Mouse (Mus musculus) gastrocnemius, adult 2 months (tissue): Measurements from ENCODE around the gene Cadm4. TPM values are rescaled to one million over a fixed set of nuclear protein-coding genes. Genes with fewer than 3 reads are reported as not detected.

Experiments
- DNase-seq: peaks from one replicate; pipeline ENCODE4 v3.0.0; 2022
- H3K27ac ChIP-seq: fragments of 200-600 bp; 2 replicates; pipeline ENCODE4 v1.8.1; 2022; ENCODE audit warnings: mild to moderate bottlenecking
- H3K4me3 ChIP-seq: fragments of 200-600 bp; 2 replicates; pipeline ENCODE4 v1.8.1; 2022; ENCODE audit warnings: mild to moderate bottlenecking, moderate library complexity
- CTCF ChIP-seq: fragments of 200-600 bp; IDR thresholded peaks from 2 replicates; pipeline ENCODE4 v1.8.1; 2022; ENCODE audit warnings: antibody characterized with exemption, mild to moderate bottlenecking, moderate library complexity
- intact Hi-C: fragments of 180-260 bp; cut with DNase I; formaldehyde crosslinking; loops from one replicate; pipeline ENCODE4 v1.15.1; 2025
- total RNA-seq, 2 experiments: library from RNA; stranded (reverse); gene quantifications; 2 replicates each; pipeline ENCODE4 v1.2.3; 2021

Cadm4 gene
- total RNA-seq, 2 experiments from 2014 or later = 2.4 to 2.8 TPM

- DNase-seq = no peak
- TF ChIP-seq CTCF = no peak
- H3K4me3 ChIP-seq = no peak overlapping the region
- intact Hi-C loops = no loop called here
- peak overlapping the region; percentile 74 for H3K27ac ChIP-seq
Measured at GRCm38 (mm10) chr7:24455726-24456125, 26.1 kb upstream of the Cadm4 start.

- DNase-seq = no peak
- Histone ChIP-seq H3K4me3 (no peak overlapping the region), H3K27ac (peak overlapping the region; percentile 24; the same call in 1 of the 2 replicates)
- TF ChIP-seq CTCF = no peak
- intact Hi-C loops = no loop called here
Measured at GRCm38 (mm10) chr7:24457726-24458370, 24.0 kb upstream of the Cadm4 start.

GRCm38 (mm10) chr7:24459440-24459839, 22.4 kb upstream of the Cadm4 start:
- no peak overlapping the region for H3K4me3 ChIP-seq
- H3K27ac ChIP-seq = peak overlapping the region; percentile 46
- DNase-seq = no peak
- intact Hi-C loops = no loop called here
- no peak for TF ChIP-seq CTCF

GRCm38 (mm10) chr7:24459843-24460242, 22.0 kb upstream of the Cadm4 start:
- Histone ChIP-seq H3K27ac (peak overlapping the region; percentile 46), H3K4me3 (no peak overlapping the region)
- TF ChIP-seq CTCF = no peak
- intact Hi-C loops = no loop called here
- peak; percentile 46 for DNase-seq

GRCm38 (mm10) chr7:24461376-24462051, 20.3 kb upstream of the Cadm4 start:
- no peak for TF ChIP-seq CTCF
- H3K27ac ChIP-seq = peak overlapping the region; percentile 57

GRCm38 (mm10) chr7:24462388-24463319, 19.2 kb upstream of the Cadm4 start, which contains the start of gene Plaur:
Gene Plaur (plus strand): TSS chr7:24462484.
- intact Hi-C loops = no loop called here
- Histone ChIP-seq H3K4me3 (peak within 1 kb of the TSS; percentile 62), H3K27ac (peak within 1 kb of the TSS; percentile 75)
- DNase-seq = no peak
- no peak for TF ChIP-seq CTCF

More at GRCm38 (mm10) chr7:24461376-24462051, 20.3 kb upstream of the Cadm4 start:
- no peak for DNase-seq
- no peak overlapping the region for H3K4me3 ChIP-seq
- intact Hi-C loops = no loop called here

- Histone ChIP-seq H3K27ac (no peak overlapping the region), H3K4me3 (no peak overlapping the region)
- TF ChIP-seq CTCF = no peak
- intact Hi-C loops = no loop called here
- no peak for DNase-seq
Measured at GRCm38 (mm10) chr7:24466835-24467234, 15.0 kb upstream of the Cadm4 start.

- intact Hi-C loops = no loop called here
- H3K4me3 ChIP-seq = no peak overlapping the region
- no peak overlapping the region for H3K27ac ChIP-seq
- TF ChIP-seq CTCF = no peak
- no peak for DNase-seq
Measured at GRCm38 (mm10) chr7:24467886-24468285, 13.9 kb upstream of the Cadm4 start.

- Histone ChIP-seq H3K4me3 (no peak overlapping the region), H3K27ac (no peak overlapping the region)
- peak; percentile 65 for TF ChIP-seq CTCF
- intact Hi-C loops = no loop called here
- DNase-seq = no peak
Measured at GRCm38 (mm10) chr7:24469126-24469525, 12.7 kb upstream of the Cadm4 start.

- intact Hi-C loops = loop anchor here (5.0 kb wide), 1 partner anchor 92 kb away; no protein-coding TSS in a partner anchor
- TF ChIP-seq CTCF = no peak
- Histone ChIP-seq H3K4me3 (no peak overlapping the region), H3K27ac (no peak overlapping the region)
- DNase-seq = peak; percentile 37
Measured at GRCm38 (mm10) chr7:24470356-24470755, 11.5 kb upstream of the Cadm4 start.

GRCm38 (mm10) chr7:24472442-24472841, 9.4 kb upstream of the Cadm4 start:
- intact Hi-C loops = loop anchor here (5.0 kb wide), 1 partner anchor 90 kb away; no protein-coding TSS in a partner anchor
- TF ChIP-seq CTCF = no peak
- H3K4me3 ChIP-seq = no peak overlapping the region
- no peak overlapping the region for H3K27ac ChIP-seq
- DNase-seq = no peak

- intact Hi-C loops = loop anchor here (5.0 kb wide), 1 partner anchor 89 kb away; no protein-coding TSS in a partner anchor
- DNase-seq = peak; percentile 25
- H3K4me3 ChIP-seq = no peak overlapping the region
- peak; percentile 71 for TF ChIP-seq CTCF
- no peak overlapping the region for H3K27ac ChIP-seq
Measured at GRCm38 (mm10) chr7:24472937-24473336, 8.9 kb upstream of the Cadm4 start.
